Mouse (Mus musculus): Measurements from ENCODE around the gene Glrp1.

GRCm38 (mm10) chr1:88525622-88526021, 15.8 kb upstream of the Glrp1 start:
- TF ChIP-seq CTCF (IDR thresholded peaks at IDR 0.05; ENCODE audit: borderline replicate concordance, insufficient read depth, low read depth, low read length) (no peak), POLR2A (IDR thresholded peaks at IDR 0.05; ENCODE audit: borderline replicate concordance, insufficient read depth, low read length) (no peak)

Data from cerebellum, adult 2 months (tissue).